8 mouse cellular contexts compared by ENCODE assay signal in the genomic region with DNA sequence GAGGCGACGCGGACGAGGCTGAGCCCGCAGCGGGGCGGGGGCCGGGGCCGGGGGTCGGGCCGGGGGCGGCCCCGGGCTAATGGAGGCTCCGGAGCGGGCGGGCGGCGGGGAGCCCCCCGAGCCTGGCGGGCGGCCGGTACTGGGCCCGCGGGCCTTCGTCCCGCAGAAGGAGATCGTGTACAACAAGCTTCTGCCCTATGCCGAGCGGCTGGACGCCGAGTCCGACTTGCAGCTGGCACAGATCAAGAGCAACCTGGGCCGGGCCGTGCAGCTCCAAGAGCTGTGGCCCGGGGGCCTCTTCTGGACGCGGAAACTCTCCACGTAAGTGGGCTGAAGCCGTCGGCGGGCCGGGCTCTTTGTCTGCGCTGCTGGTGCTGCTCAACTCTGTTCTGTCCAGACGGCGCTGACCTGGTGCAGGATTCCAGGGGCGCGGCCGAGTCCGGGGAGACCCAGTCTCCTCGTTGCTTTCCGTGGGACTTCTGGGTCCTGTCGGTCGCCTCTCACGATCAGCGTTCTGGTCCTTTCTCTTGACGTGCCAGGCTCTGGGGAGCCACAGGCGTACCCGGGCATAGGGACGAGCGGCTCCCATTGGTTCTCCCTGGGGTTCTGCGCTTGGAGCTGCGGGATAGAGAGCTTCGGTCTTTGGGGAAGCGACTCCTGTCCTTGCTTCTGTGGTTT. TPM values are rescaled to one million over a fixed set of nuclear protein-coding genes. Genes with fewer than 3 reads are reported as not detected.
A peak's percentile ranks its signal among the peaks of the same experiment; 100 is the strongest.
DNase-seq lines count a peak whose midpoint lies in the region; ATAC-seq and TF ChIP-seq lines count a peak whose summit lies in the region.

No protein-coding gene starts in this region.

- no peaks in the 10 kb centered on the region for H3K27me3 ChIP-seq in limb, embryonic 15.5 days
- no peaks in the 10 kb centered on the region for H3K27me3 ChIP-seq in midbrain, postnatal 0 days (ENCODE audit: insufficient read depth, low read length)

- no peak for TF ChIP-seq CTCF in midbrain, postnatal 0 days (IDR thresholded peaks at IDR 0.05)

- under 1% methylated on average over 60 of the region's 64 CpGs for WGBS in limb, embryonic 15.5 days
- WGBS in midbrain, postnatal 0 days = under 1% methylated on average over 56 of the region's 64 CpGs

- H3K27ac ChIP-seq in limb, embryonic 15.5 days = peak overlapping the region; percentile 96
- peak overlapping the region; percentile 91 for H3K27ac ChIP-seq in midbrain, postnatal 0 days (ENCODE audit: low read depth, low read length)

- H3K4me1 ChIP-seq in limb, embryonic 15.5 days = peaks cover 6% of the 10 kb centered on the region; the same call in 1 of the 2 replicates
- H3K4me1 ChIP-seq in midbrain, postnatal 0 days (ENCODE audit: insufficient read depth, low read length) = peaks cover 3% of the 10 kb centered on the region; the same call in 1 of the 2 replicates

- H3K9me3 ChIP-seq in limb, embryonic 15.5 days = no peaks in the 10 kb centered on the region
- H3K9me3 ChIP-seq in midbrain, postnatal 0 days (ENCODE audit: low read length) = no peaks in the 10 kb centered on the region

- H3K4me2 ChIP-seq in limb, embryonic 15.5 days = peak overlapping the region; percentile 53
- peak overlapping the region; percentile 75 for H3K4me2 ChIP-seq in midbrain, postnatal 0 days (ENCODE audit: low read depth, low read length, poor library complexity, severe bottlenecking)

- peak overlapping the region; percentile 97 for H3K4me3 ChIP-seq in limb, embryonic 15.5 days
- H3K4me3 ChIP-seq in midbrain, postnatal 0 days (ENCODE audit: low read depth, low read length) = peak overlapping the region; percentile 100

- H3K9ac ChIP-seq in limb, embryonic 15.5 days = peak overlapping the region; percentile 99
- peak overlapping the region; percentile 95 for H3K9ac ChIP-seq in midbrain, postnatal 0 days (replicated peaks; ENCODE audit: low read length, poor library complexity, severe bottlenecking)

- no peaks in the 10 kb centered on the region for H3K36me3 ChIP-seq in limb, embryonic 15.5 days
- H3K36me3 ChIP-seq in midbrain, postnatal 0 days (ENCODE audit: insufficient read depth, low read length) = no peaks in the 10 kb centered on the region

- DNase-seq in urinary bladder, adult 18-20 months (ENCODE audit: low spot score in 2 of 2) = peak; percentile 17 to 74
- no peak for DNase-seq in urinary bladder, postnatal 10 days (ENCODE audit: low spot score)
- DNase-seq in embryo, embryonic 11.5 days (ENCODE audit: low read depth, low spot score) = peak; percentile 54
- DNase-seq in gastrocnemius, postnatal 4 days (ENCODE audit: low spot score in 2 of 2) = peak; percentile 37 to 67
- peak; percentile 76 for DNase-seq in kidney, adult 18-20 months
- DNase-seq in midbrain, postnatal 0 days (ENCODE audit: low spot score) = peak; percentile 56
- DNase-seq in spleen, postnatal 14 days (ENCODE audit: low spot score in 2 of 2) = peak; percentile 44 to 46

- ATAC-seq in limb, embryonic 15.5 days (ENCODE audit: insufficient number of reproducible peaks, low FRiP score, low TSS enrichment, low read depth) = peak; percentile 77
- ATAC-seq in midbrain, postnatal 0 days (ENCODE audit: low FRiP score) = peak; percentile 84

RNA-seq across cellular contexts. Expression of a gene that starts 0.5 kb away (rescaled TPM):
- 10 to 100 TPM; 62.1 to 78.5 TPM for total RNA-seq in gastrocnemius, postnatal 4 days (2021)
- polyA plus RNA-seq in limb, embryonic 15.5 days (2015; fragmentation: Nextera tagmentation; extraction: Ambion mirVana) = 15.6 and 18.2 TPM in 2 replicates
- 31.3 and 49.1 TPM in 2 replicates for total RNA-seq in midbrain, postnatal 0 days (2014; rRNA removed)
- 6.6 and 10.6 TPM in 2 replicates for polyA plus RNA-seq in midbrain, postnatal 0 days (2015; fragmentation: Nextera tagmentation; extraction: Ambion mirVana)
